Mouse (Mus musculus) left cerebral cortex, adult 8-10 months (tissue): ENCODE measurements around the gene Col9a3. TPM values are rescaled to one million over a fixed set of nuclear protein-coding genes. Genes with fewer than 3 reads are reported as not detected.

Experiments used
- DNase-seq, 2 experiments: peaks; one replicate each; pipeline ENCODE4 v3.0.0; 2022; ENCODE audit warnings: low spot score in 2 of 2
- total RNA-seq, 4 experiments: library from RNA; stranded (reverse); gene quantifications; 2 replicates each; pipeline ENCODE4 v1.2.4; 2022

Col9a3 gene
- total RNA-seq, 4 experiments from 2014 or later: 6.0 to 13.1 (median 10.2) TPM

DNA sequence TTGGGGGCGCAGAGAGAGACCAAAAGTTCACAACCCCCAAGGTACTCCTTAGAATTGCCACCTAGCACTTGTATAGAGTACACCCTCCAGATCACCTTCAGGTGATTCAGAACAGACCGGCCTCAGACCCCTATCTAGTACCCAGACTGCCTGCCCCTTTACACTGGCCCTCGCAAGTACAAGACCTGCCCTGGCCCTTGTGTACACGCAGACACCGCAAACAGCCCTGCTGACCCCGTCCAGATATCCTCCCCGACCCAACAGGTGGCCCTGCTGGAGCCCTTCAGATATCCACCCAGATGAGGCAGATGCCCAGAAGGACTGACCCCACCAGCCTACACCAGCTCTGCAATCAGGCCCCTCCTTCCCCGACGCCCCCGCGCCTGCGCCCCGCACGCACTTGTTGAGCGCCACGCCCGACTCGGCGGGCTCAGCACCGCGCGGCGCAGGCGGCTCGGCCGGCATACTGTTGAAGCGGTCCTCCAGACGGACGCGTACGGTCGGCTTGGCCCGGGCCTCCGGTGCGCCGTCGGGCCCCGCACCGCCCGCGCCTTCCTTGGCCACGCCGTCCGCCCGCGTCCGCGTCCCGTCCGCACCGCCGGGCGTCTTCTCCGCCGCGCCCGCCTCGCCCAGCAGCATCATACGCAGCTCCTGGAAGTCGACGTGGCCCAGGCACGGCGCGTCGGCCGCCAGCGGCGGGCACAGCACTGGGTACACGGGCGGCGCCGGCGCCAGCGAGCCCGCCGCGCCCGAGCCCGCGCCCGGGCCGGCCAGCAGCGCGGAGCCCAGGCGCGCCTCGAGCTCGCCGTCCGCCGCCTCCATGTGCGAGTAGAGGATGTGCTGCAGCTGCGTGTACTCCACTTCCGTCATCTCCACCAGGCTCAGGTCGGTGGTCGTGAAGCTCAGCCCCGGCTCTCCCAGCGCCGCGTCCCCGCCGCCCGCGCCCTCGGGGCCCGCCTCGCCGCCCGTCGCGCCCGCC lies 44.3 kb downstream of the Col9a3 start:
- DNase-seq: no peak

DNA sequence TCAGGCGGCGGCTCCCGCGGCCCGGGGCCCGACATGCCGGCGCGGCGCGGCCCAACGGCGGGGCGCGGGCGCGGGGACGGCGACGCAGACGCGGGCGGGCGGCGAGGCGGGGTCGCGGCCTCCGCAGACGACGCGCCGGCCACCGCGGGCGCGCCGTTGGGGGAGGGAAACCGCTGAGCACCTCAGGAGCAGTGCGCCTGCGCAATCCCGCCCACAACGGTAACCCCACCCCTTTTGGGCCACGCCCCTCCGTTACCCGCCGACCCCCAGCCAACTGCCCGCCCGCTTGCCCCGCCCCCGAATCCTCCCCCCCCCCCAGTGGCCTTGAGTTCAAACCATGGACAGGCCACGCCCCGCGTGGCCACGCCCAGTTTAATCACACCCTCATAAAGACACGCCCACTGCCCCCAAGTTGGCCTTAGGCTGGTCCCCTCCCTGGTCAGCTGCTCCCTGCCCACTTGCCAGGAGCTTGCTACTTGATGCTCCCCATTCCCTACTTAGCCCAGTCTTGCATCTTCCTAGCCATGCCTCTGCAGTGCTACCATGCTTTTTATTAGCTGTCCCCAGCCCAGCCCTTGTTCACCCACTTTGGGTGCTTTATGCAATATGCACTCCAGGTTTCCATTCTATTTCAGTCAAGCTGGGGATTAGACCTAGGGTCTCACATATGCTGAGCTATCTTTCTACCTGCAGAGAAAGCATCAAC lies 45.1 kb downstream of the Col9a3 start, which contains the start of gene Tcfl5:
Gene Tcfl5, minus strand, starts transcription at position 154 of the 706 bp plus-strand sequence.
- no peak for DNase-seq

DNA sequence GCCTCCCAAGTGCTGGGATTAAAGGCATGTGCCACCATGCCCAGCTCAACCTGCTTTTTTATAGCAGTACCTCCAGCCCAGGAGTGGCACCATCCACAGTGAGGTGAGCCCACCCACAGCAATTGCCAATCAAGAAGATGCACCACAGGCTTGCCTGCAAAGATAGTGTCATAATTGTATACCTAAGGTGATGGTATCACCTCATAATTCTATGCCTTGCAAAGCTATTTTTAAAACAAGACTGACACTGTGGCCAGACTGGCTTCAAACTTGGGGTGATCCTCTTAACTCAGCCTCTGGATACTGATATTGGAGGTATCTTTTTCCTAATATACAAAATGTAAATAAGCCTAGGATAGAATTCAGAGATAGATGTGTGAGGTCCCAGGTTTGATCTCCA lies 46.0 kb downstream of the Col9a3 start:
- DNase-seq: no peak

DNA sequence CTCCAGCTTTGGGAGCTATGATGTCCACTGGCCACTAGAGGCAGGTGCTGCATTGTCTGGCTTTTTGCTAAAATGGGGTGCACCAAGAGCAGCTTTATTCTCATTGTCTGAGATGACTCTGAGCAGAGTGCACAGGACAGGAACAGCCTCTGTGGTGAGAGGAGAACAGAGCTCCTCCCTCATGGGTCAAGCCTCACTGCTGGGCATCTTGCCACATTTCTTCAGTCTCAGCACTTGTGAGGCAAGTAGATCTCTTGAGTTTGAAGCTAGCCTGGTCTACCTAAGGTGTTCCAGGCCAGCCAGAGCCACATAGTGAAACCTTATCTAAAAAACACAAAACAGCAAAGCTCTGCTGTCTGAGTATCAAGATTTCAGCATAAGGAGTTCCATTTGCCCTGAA lies 49.3 kb downstream of the Col9a3 start:
- DNase-seq: no peak

DNA sequence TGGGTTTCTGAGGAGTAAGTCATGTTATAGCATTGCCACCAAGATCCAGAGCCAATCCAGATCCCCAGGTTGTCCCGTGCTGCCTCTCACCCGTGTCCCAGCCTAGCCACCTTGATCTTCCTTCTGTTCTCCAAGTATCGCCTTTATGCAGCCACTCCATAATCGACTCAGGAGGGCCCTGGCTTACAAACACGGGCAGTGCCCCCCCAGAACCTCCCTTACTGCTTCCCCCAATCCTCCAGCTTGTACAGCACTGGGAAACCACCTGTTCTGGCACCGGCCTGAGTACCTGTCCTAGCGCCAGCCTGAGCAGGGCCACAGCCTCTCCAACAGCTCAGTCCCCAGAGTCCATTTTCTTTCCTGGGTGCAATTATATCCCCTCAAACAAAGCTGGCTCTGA lies 57.1 kb downstream of the Col9a3 start:
- no peak for DNase-seq

DNA sequence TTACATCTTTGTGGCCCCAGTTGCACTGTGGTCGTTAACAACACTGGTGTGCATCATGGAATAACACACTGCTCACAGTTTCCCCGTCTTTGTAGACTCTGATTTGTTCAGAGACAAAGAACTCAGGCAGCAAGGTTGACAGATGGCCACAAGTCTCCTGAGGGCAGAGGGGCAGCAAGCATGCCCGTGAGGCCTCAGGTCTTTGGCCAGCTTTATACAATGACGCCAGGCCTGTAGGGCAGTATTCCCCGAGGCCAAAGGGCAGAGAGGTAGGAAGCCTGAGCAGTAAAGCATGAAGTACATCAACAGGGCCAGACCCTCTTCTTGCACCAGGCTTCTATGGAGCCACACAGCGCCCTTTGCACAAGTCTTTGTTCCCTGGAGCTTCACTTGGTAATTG lies 57.6 kb downstream of the Col9a3 start:
- DNase-seq: no peak

DNA sequence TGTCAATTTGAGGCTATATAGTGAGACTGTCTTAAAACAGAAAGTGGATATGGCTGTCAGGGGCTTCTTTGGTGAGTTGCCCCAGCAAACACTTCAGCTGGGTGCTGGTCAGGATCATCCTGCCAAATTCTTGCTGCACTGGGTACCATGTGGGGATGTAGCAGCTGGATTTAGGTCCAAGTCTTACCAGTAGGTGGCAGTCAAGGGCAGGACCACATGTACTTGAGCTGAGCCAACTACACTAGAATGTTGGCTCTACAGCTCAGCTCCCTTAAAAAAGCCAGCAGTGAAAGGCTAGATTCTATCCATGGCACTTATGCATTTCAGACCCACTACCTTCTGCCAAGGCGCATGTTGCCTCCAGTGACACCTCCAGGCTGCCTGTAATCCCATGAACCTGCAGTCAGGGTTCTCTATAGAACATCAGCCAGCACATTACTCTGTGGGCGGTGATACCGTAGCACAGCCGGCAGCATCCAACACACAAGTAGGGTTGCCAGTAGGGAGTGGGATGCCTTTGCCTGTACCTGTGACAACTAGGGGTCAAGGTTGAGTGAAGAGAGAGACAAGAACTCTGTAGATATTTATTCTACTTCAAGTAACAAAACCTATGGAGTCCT lies 59.9 kb downstream of the Col9a3 start:
- peak; percentile 37 to 47 for DNase-seq

DNA sequence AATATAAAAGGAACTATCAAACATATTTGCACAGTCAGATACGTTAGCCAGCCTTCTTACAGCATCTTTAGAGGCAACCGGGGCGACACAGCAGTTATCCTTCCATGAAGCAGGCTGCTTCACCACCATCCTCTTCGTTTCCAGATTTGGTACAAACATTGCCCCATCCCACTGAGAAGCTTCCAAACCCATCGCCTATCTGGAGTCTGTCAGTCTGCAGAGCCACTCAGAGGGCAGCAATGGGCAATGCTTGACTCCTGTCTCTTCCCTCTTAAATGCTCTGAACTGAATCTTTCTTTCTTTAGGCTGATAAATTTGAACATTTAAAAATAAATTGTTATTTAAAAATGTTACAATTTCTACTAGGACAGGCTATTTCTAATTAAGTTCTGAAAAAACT lies 60.8 kb downstream of the Col9a3 start:
- DNase-seq: no peak

DNA sequence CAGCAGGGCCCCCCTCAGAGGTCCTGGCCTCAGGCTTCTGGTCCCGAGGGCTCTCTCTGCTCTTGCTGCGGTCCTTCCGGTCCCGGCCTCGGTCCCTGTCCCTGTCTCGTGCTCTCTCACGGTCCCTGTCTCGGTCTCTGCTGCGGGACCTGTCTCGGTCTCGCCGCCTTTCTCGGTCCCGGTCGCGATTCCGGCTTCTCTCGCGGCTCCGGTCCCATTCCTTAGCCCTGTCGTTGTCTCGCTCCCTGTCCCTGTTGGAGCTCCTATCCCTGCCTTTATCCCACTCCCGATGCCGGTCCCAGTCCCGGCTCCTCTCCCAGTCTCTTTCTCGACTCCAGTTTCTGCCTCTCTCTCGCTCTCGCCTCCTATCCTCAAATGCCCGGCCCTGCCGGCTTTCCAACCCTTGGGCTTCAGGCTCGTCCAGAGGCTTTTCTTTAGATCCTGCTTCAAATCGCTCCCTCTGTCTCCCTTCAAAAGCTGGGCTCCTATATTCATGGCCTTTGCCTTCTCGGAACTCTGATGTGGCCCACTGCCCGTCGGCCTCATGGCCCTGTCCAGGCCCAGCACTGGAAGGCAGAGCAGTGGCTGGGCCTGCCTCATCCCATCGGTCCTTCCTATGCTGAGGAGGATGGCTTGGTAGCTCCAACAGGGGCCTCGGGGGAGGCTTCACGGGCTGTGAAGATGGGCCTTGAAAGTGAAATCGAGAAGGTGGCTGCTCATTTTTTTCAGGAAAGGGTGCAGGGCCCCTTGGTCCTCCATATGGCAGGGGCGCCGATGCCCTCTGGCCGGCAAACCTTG lies 62.0 kb downstream of the Col9a3 start:
- DNase-seq: no peak

DNA sequence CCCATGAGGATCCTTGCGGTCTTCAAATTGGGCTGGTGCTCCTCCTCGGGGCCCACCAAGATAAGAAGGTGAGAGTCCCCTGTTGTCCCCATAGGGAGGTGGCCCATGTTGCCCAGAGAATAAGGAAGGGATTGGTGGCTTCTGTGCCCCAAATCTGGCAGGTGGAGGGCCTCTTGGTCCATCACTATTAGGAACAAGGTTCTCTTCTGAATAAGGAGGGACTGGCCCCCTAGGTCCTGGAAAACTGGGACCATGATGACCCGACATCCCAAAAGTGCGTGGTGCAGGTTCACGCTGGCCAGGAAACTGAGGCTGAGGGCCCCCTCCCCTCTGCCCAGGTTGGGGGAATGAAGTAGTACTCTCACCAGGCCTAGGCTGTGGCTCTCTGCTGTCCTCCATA lies 62.9 kb downstream of the Col9a3 start:
- no peak for DNase-seq

DNA sequence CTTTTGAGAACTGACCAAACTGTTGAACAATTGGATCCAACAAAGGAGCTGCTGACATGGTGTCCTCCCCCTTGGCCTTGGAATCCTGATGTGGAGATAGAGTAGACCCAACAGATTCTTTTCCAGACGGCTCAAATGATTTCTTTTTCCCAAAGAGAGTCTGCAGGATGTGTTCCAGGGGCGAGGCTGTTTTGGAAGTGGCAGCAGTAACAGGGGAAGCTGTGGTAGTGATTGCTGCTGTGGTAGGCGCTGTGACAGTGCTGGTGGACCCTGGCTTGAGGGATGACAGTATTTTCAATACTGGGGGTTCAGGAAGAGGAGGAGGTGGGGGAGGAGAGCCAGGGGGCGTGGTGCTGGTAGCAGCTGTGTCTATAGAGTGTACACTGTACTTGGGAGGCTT lies 64.4 kb downstream of the Col9a3 start:
- DNase-seq: no peak

Other genes starting within 250 kb of the Col9a3 start
- gene Slco4a1, start 141.5 kb upstream of the Col9a3 start, total RNA-seq: 1 to 10 TPM; 1.8 to 3.6 (median 2.9) TPM
- 1 to 10 TPM; 6.4 to 9.2 (median 7.2) TPM for gene Ntsr1, start 97.8 kb upstream of the Col9a3 start, total RNA-seq
- gene Mrgbp, start 16.5 kb upstream of the Col9a3 start, total RNA-seq: 10 to 100 TPM; 16.6 to 20.5 (median 18.4) TPM
- gene Ogfr, start 8.5 kb upstream of the Col9a3 start, total RNA-seq: 10 to 100 TPM; 29.6 to 34.7 (median 31.8) TPM
- gene Tcfl5, start 44.9 kb downstream of the Col9a3 start, total RNA-seq: under 1 TPM; 0.85 to 1.00 (median 0.98) TPM
- 10 to 100 TPM; 53.8 to 57.8 (median 55.2) TPM for gene Dido1, start 112.2 kb downstream of the Col9a3 start, total RNA-seq
- 10 to 100 TPM; 66.2 to 72.7 (median 68.5) TPM for gene Gid8, start 112.3 kb downstream of the Col9a3 start, total RNA-seq
- 1 to 10 TPM in 2 of 4 experiments, under 1 TPM in 2; 0.43 to 1.3 (median 0.94) TPM for gene Slc17a9, start 127.5 kb downstream of the Col9a3 start, total RNA-seq
- gene Bhlhe23, start 179.1 kb downstream of the Col9a3 start, total RNA-seq: not detected